Mouse (Mus musculus) cerebellum, adult 2 months (tissue): Measurements from ENCODE around the gene Trrap.

Experiments
- CTCF ChIP-seq: fragments of 200-500 bp; IDR thresholded peaks from 2 replicates; pipeline ENCODE4 v1.5.1; 2011; ENCODE audit warnings: low read depth, mild to moderate bottlenecking, control low read depth, low read length, moderate library complexity, borderline replicate concordance; ENCODE audit not compliant: insufficient read depth
- POLR2A ChIP-seq: fragments of 200-500 bp; IDR thresholded peaks from 2 replicates; pipeline ENCODE4 v1.6.1; 2011; ENCODE audit warnings: low read length, control low read depth, borderline replicate concordance; ENCODE audit not compliant: insufficient read depth

DNA sequence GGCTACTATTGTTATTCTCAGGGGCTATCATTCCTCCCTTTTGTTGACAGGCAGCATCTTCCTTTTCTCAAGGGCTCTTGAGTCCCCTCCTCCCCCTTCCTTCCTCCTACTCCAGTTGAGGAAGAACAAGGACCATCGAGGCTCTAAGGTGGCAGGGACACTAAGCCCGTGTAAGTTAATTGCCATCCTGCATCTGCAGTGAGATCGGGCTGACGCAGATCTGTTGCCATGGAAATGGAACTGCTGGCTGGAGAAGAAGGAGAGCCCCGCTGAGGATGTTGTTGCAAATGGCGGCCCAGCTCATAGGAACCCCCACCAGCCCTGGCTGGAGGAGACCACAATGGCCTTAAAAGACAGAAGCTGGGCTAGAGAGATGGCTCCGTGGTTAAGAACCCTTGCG, 9.1 kb upstream of the Trrap start:
- TF ChIP-seq CTCF: no peak
- TF ChIP-seq POLR2A: no peak
